Mouse (Mus musculus) lung, embryonic 16.5 days (tissue): ENCODE results near the gene Mocs1. TPM values are rescaled to one million over a fixed set of nuclear protein-coding genes. Genes with fewer than 3 reads are reported as not detected.

Experiments used
- ATAC-seq: fragments of 200-750 bp; cut with Nextera tagmentation; 2 replicates; pipeline ENCODE4 v1.8.0; 2017; ENCODE audit warnings: low read depth, mild to moderate bottlenecking, moderate library complexity
- H3K27ac ChIP-seq: fragments of 300-500 bp; sonication (generic); 2 replicates; pipeline ENCODE4 v1.5.1; 2014; ENCODE audit warnings: mild to moderate bottlenecking, control low read depth, low read length
- H3K27me3 ChIP-seq: fragments of 300-500 bp; sonication (generic); 2 replicates; pipeline ENCODE4 v1.6.1; 2014; ENCODE audit warnings: low read depth, low read length, mixed read lengths; ENCODE audit not compliant: control insufficient read depth, insufficient read depth
- H3K36me3 ChIP-seq: fragments of 300-500 bp; sonication (generic); 2 replicates; pipeline ENCODE4 v1.6.1; 2014; ENCODE audit warnings: low read length; ENCODE audit not compliant: control insufficient read depth, insufficient read depth
- H3K4me1 ChIP-seq: fragments of 300-500 bp; sonication (generic); replicated peaks from 2 replicates; pipeline ENCODE4 v1.6.1; 2014; ENCODE audit warnings: low read length, mixed read lengths; ENCODE audit not compliant: control insufficient read depth, insufficient read depth
- H3K4me2 ChIP-seq: fragments of 300-500 bp; sonication (generic); 2 replicates; pipeline ENCODE4 v1.6.1; 2014; ENCODE audit warnings: low read depth, low read length, control low read depth
- H3K4me3 ChIP-seq: fragments of 300-500 bp; sonication (generic); 2 replicates; pipeline ENCODE4 v1.5.1; 2014; ENCODE audit warnings: mild to moderate bottlenecking, low read length, control low read depth
- H3K9ac ChIP-seq: fragments of 300-500 bp; sonication (generic); 2 replicates; pipeline ENCODE4 v1.6.1; 2014; ENCODE audit warnings: low read length, control low read depth
- H3K9me3 ChIP-seq: fragments of 300-500 bp; sonication (generic); 2 replicates; pipeline ENCODE4 v1.6.1; 2016; ENCODE audit warnings: low read length; ENCODE audit not compliant: control insufficient read depth
- WGBS: fragments of 180-500 bp; shearing (Covaris S2); extraction: QIAGEN DNeasy Blood & Tissue Kit; methylation state at CpG from one replicate; pipeline ENCODE4 v1.1.7; 2014; 5-methylcytosine and 5-hydroxymethylcytosine counted together
- polyA plus RNA-seq: library from polyadenylated mRNA; unstranded; fragments of >200 nt; fragmentation: Nextera tagmentation; extraction: Ambion mirVana; gene quantifications from 2 replicates; pipeline ENCODE4 v1.2.1, GENCODE M21; 2015

The Mocs1 gene
- polyA plus RNA-seq, 1 experiment from 2014 or later = 9.9 TPM

DNA sequence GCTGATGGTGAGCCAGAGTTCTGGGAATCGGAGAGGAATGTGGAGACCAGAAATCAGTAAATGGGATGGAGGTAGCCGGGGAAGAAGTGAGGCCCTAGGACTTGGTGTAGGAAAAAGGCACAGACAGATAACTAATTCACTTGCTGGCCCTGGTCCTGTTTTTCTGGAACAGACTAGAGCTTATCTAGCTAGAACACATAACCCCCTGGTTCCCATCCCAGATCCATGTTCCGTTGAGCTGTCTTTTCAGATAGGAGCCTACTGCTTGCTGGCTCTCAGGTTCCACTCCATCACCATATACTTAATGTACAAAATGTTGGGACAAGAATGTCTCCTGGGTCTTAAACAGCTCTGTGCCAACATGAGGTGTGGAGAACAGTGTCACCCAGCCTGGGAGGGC, 29.7 kb downstream of the Mocs1 start:
- H3K4me1 ChIP-seq = no peaks in the 10 kb centered on the region
- H3K9me3 ChIP-seq = no peaks in the 10 kb centered on the region
- H3K4me3 ChIP-seq = no peak overlapping the region
- no peak overlapping the region for H3K9ac ChIP-seq
- 85% methylated on average over 3 of the region's 3 CpGs for WGBS
- no peak overlapping the region for H3K27ac ChIP-seq
- no peak overlapping the region for H3K4me2 ChIP-seq
- H3K27me3 ChIP-seq = no peaks in the 10 kb centered on the region
- peaks cover 17% of the 10 kb centered on the region for H3K36me3 ChIP-seq
- ATAC-seq = no peak

DNA sequence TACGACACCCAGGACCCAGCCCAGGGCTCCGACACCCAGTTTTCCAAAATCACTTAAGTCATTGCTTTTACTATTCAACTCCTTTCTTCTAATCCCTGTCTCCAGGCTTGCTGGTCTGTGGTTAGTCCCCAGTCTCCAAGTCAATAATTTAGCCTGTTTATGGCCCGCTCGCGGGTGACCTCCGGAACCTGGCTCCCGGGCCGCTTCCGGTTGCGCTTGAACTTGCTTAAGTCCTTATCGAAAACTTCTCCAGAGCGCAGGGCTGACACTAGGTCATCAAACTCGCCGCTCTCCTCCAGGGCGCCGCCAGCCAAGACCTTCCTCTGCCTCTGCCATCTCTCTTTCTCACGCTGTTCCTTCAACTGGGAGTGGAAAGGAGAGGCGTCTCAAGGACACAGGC, 30.2 kb downstream of the Mocs1 start:
- WGBS = 91% methylated on average over 18 of the region's 18 CpGs
- no peak overlapping the region for H3K4me2 ChIP-seq
- no peaks in the 10 kb centered on the region for H3K9me3 ChIP-seq
- no peaks in the 10 kb centered on the region for H3K27me3 ChIP-seq
- H3K27ac ChIP-seq = no peak overlapping the region
- ATAC-seq = no peak
- peaks cover 17% of the 10 kb centered on the region for H3K36me3 ChIP-seq
- no peak overlapping the region for H3K4me3 ChIP-seq
- H3K9ac ChIP-seq = no peak overlapping the region
- H3K4me1 ChIP-seq = no peaks in the 10 kb centered on the region

DNA sequence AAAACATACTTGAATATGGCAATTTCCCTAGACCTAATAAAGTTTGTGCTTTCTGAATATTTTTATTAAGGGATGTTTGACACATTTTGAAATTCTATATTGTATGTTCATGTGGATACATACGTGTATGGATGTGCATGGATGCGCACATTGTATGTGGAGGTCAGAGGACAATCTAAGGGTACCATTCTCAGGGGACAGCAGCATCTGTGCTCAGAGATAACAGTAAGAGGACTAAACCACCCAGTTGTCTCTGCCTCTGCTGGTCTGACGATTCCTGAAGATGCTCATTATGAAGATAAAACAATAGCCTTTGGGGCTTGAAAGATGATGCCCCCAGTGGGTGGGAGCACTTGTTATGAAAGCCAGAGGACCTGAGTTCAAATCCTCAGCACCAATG, 36.7 kb downstream of the Mocs1 start:
- no peak overlapping the region for H3K9ac ChIP-seq
- H3K9me3 ChIP-seq = no peaks in the 10 kb centered on the region
- H3K4me1 ChIP-seq = no peaks in the 10 kb centered on the region
- 86% methylated on average over 3 of the region's 3 CpGs for whole genome bisulfite sequencing
- no peak overlapping the region for H3K4me3 ChIP-seq
- H3K27me3 ChIP-seq = no peaks in the 10 kb centered on the region
- no peak overlapping the region for H3K27ac ChIP-seq
- H3K36me3 ChIP-seq = peaks cover 14% of the 10 kb centered on the region
- no peak for ATAC-seq
- no peak overlapping the region for H3K4me2 ChIP-seq

DNA sequence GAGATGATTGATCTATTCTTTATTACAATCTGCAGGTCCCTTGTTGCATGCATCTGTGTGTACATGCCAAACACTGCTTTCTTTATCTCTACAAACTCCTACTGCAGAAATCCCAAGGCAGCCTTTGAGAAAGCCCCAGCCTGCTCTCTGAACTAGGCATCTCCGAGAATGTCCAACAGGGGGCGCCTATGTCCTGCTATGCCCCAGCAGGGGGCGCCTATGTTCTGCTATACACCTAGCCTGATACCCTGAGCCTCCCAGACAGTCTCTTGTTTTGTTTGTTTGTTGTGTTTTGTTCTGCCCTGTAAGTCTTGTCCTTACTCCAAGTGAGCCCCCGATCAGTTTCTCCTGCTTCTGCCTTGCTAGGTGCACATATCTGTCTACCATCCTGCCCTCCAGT, 40.1 kb downstream of the Mocs1 start:
- Histone ChIP-seq H3K4me1 (no peaks in the 10 kb centered on the region), H3K27ac (no peak overlapping the region), H3K4me3 (no peak overlapping the region), H3K9ac (no peak overlapping the region), H3K36me3 (peaks cover 17% of the 10 kb centered on the region), H3K4me2 (no peak overlapping the region), H3K27me3 (no peaks in the 10 kb centered on the region), H3K9me3 (no peaks in the 10 kb centered on the region)
- peak; percentile 27; the same call in 1 of the 2 replicates for ATAC-seq
- WGBS = 26% methylated on average over 4 of the region's 4 CpGs

DNA sequence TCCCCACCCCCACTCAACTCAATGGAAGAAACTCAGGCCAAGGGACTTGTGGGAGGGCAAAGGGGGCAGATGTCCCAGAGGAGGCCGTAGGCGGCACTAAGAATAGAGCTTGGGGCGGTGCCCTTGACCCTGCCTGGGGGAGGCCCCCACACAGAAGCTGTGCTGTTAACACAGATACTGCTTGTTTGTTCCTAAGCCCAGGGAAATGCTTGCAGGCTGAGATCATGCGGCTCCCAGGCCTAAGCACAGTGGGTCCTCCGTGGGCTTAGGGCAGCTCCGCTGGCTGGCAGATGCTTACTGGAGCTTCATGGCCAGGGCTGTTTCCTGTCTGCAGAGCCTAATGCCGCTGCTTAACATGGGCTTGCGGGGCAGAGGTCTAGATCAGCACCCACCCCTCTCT, 44.5 kb downstream of the Mocs1 start:
- ATAC-seq = peak; percentile 26; the same call in 1 of the 2 replicates
- no peaks in the 10 kb centered on the region for H3K4me1 ChIP-seq
- H3K27me3 ChIP-seq = no peaks in the 10 kb centered on the region
- H3K9ac ChIP-seq = no peak overlapping the region
- H3K27ac ChIP-seq = no peak overlapping the region; the same call in 1 of the 2 replicates
- H3K36me3 ChIP-seq = peaks cover 11% of the 10 kb centered on the region
- H3K9me3 ChIP-seq = no peaks in the 10 kb centered on the region
- H3K4me3 ChIP-seq = no peak overlapping the region
- no peak overlapping the region for H3K4me2 ChIP-seq
- 56% methylated on average over 8 of the region's 8 CpGs for WGBS

DNA sequence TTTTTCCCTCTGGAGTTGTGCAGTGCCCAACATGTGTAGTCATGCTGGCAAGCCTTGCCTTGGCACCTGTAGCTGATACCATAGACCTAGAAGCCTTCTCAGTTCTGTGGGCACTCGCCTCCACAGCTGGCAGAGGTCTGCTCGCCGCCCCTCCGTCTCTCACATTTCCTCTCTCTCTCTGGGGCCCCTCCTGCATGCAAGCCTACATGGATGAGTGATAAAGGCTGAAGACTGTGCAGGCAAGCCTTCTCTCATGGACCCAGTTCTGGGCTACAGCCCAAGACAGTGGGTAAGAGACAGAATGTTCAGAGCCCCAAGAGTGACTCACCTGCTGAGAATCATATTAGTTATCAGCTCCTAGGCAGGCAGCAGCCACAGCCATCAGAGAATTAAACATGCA, 45.9 kb downstream of the Mocs1 start:
- Histone ChIP-seq H3K27ac (no peak overlapping the region), H3K4me1 (no peaks in the 10 kb centered on the region), H3K9me3 (no peaks in the 10 kb centered on the region), H3K36me3 (peaks cover 14% of the 10 kb centered on the region), H3K27me3 (no peaks in the 10 kb centered on the region), H3K4me2 (no peak overlapping the region), H3K4me3 (no peak overlapping the region), H3K9ac (no peak overlapping the region)
- no peak for ATAC-seq
- WGBS = 94% methylated on average over 4 of the region's 4 CpGs

DNA sequence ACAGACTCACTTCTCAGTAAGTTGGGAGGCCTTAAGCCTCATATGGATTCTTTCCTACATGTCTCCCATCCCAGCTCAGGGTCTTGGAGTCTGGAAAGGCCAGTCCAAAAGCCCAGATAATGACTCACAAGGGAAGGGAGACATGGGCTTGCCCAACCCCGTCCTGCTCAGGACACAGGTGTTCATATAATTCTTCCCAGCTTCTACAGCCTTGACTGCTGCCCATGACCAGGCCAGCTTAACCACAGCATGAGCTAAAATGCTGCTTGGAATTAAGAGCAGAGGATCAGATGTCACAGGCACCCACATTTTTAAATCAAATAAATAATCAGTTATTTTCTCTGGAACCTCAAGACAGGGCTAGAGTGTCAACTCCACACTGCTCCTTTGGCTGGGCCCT, 47.0 kb downstream of the Mocs1 start:
- H3K9ac ChIP-seq = no peak overlapping the region
- no peaks in the 10 kb centered on the region for H3K9me3 ChIP-seq
- no peak overlapping the region for H3K27ac ChIP-seq
- no peak overlapping the region for H3K4me3 ChIP-seq
- no peaks in the 10 kb centered on the region for H3K27me3 ChIP-seq
- H3K4me1 ChIP-seq = no peaks in the 10 kb centered on the region
- peaks cover 18% of the 10 kb centered on the region for H3K36me3 ChIP-seq
- 85% methylated on average over 1 of the region's 1 CpGs for WGBS
- no peak overlapping the region for H3K4me2 ChIP-seq
- ATAC-seq = no peak

DNA sequence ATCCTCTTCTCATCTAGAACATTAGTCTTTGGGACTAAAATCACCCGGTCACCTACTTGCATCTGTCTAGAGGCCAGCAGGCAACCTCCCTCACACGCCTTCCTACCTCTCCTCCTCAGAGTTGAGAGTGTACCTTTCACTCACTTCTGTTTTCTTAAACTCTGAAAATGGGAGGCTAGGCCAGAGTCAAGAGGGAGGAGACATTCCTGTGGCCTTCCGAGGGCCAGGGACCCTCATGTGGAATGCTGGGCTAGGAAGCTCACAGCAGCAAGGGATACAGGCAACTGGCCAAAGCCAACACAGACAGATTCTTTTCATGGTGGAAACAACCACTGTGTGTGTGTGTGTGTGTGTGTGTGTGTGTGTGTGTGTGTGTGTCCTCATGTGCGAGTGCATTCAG, 49.2 kb downstream of the Mocs1 start:
- 52% methylated on average over 4 of the region's 4 CpGs for WGBS
- Histone ChIP-seq H3K9ac (no peak overlapping the region), H3K36me3 (peaks cover 12% of the 10 kb centered on the region), H3K27me3 (no peaks in the 10 kb centered on the region), H3K27ac (peak overlapping the region; percentile 80), H3K4me3 (no peak overlapping the region), H3K4me1 (no peaks in the 10 kb centered on the region), H3K9me3 (no peaks in the 10 kb centered on the region), H3K4me2 (no peak overlapping the region)
- peak; percentile 90 for ATAC-seq

DNA sequence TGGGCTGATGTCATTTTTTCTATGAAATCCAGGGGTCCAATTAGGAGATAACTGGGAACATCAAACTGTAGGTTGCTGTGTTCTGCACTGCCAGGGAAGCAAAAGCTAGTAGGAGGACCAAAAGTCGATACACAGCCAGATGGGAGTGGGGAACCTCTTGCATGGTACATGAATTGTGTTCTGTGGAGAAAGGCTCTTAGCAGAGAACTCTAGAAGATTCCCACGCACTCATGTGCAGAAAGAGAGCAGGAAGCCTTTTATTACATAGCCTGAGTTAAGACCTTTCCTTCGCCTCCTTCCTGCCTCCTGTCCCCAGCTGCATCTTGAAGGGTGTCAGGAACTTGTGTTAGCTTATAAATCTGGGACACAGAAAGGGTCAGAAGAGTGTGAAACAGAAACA, 53.7 kb downstream of the Mocs1 start:
- Histone ChIP-seq H3K4me1 (no peaks in the 10 kb centered on the region), H3K36me3 (peaks cover 9% of the 10 kb centered on the region; the same call in 1 of the 2 replicates)
- 77% methylated on average over 3 of the region's 3 CpGs for WGBS

DNA sequence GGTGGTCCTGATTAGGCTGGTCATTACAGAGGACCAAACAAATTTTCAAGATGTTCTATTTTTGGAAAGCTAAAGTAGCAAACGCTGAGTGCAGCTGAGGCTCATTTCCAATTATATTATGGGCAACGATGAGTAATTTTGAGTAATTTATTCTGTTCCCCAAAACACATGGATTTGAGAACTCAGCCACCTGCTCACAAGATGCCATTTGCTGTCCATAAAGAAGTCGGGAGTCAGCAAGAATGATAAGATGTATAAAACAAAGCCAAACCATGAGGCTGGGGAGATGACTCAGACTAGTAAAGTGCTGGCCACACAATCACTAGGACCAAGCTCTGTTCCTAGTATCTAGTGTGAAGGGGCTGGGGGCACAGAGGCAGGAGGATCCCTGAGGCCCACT, 56.3 kb downstream of the Mocs1 start:
- H3K9ac ChIP-seq = no peak overlapping the region
- H3K4me3 ChIP-seq = no peak overlapping the region
- H3K36me3 ChIP-seq = peaks cover 17% of the 10 kb centered on the region
- H3K27ac ChIP-seq = no peak overlapping the region
- no peak for ATAC-seq
- H3K9me3 ChIP-seq = no peaks in the 10 kb centered on the region
- 76% methylated on average over 3 of the region's 3 CpGs for WGBS
- no peak overlapping the region for H3K4me2 ChIP-seq
- no peaks in the 10 kb centered on the region for H3K27me3 ChIP-seq
- H3K4me1 ChIP-seq = no peaks in the 10 kb centered on the region

More for the DNA sequence above, 53.7 kb downstream of the Mocs1 start:
- no peak for ATAC-seq
- Histone ChIP-seq H3K27ac (no peak overlapping the region), H3K9me3 (no peaks in the 10 kb centered on the region), H3K9ac (no peak overlapping the region), H3K4me2 (no peak overlapping the region), H3K27me3 (no peaks in the 10 kb centered on the region), H3K4me3 (no peak overlapping the region)
